Mouse (Mus musculus) 3134 (cell line): ENCODE results near the gene Pla2g16.

Experiments
- DNase-seq: peaks from one replicate; pipeline ENCODE4 v3.0.0-alpha.2; 2011; ENCODE audit warnings: low spot score; ENCODE audit not compliant: insufficient read length; ENCODE audit errors: extremely low read depth

Pla2g16 gene

DNA sequence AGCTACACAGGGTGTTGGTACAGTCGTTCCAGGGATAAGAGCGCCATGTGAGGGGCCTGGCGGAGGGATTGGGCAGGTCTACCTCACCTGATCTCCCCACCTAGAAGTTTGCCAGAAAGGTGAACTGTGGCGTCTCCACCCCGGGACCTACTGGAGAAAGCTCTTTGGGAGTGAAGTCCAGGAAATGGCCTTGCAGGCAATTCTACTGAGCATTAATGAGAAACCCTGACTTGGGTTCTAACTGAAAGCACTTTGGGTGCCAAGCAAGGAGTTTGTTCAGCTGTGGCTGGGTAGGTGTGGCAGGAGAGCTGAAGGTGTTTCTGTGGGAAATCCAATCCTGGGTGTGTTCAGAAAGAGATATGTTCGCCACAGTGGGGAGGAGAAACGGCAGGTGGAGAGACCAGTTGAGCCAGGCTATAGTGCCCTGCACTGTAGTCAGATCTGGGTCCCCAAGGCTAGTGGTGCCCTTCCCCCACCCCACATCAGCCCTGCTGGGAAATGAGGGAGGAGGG, 50.5 kb downstream of the Pla2g16 start:
- DNase-seq = no peak

DNA sequence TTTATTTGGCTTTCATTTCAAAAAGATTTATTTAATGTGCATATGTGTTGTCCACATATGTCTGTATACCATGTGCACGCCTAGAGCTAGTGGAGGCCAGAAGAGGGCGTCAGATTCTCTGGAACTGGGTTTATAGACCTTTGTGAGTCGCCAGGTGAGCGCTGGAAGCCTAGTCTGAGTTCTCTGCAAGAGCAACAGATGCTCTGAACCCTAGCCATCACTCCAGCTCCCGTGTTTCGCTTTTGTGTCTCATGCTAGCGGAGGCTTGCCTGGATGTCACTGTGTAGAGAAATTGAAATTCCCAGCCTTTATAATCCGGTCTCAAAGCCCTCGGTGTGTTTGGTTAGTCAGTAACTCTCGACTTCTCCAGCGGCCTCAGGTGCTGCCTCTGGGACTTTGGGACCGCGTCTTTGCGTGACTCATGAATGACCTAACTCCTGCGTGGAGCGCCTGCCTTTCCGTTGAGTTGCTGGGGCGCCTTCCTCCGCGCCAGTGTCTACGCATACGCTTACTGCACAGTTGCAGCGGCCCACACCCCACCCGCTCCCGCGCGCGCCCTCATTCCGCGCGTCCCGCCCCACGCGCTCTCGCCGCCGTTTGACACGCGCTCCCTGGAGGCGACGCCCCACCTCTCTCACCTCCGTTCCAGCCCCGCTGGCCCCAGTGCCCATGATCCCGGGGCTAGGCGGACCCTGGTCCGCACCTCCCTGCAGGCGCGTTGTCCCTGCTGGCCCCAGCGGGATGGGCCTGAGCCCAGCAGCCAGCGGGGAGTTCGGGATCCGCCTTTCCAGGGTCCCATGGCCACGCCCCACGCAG, 54.9 kb downstream of the Pla2g16 start, which contains the start of gene Hrasls5:
TSS of gene Hrasls5 (plus strand) at position 600 of the 816 bp plus-strand sequence.
- DNase-seq = no peak

DNA sequence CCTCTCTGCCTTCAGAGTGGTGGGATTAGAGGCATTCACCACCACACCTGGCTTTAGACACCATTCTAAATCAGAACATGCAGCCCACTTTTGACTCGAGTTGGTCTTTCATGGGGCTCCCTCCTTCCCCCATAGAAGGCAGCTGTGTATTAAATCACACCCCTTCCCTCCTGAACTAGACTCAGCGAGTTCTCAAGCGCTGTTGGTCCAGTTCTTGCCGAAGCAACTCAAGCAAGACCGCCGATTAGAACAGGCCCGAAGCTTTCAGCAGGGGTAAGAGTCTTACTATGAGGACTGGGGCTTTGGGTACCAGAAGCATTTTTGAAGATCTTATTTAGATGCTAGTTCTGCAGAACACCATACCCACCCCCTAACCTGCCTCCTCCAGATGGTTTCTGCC, 55.9 kb downstream of the Pla2g16 start:
- no peak for DNase-seq

DNA sequence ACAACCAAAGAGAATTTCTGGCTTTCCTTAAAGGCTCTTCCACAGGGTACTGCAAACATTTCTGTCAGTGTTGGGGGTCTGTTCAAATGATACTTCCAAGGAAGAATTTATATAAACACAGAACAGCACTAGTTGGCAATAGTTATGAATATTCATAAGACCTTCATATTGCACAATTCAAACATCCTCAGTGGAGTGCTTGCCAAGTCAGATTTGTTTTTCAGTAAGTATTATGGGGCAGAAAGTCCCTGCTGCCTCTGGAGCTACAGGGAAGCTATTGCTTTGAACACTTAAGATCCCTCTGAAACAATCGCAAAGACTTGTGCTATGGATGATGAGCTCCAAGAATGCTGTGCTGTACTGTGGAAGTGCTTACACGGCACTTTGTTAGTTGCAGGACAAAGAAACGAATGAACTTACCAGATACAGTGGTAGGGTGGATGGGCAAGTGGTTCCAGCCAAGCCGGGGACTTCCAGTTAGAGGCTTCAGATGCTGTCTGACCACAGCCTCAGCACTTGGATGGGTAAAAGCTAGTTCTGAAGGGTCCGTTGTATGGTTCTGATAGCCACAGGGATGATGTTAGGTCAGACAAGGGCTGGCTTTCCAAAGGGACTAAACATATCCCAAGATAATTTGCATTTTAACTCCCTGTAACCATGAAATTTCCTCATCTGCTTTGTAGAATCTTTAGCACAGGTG, 59.1 kb downstream of the Pla2g16 start:
- no peak for DNase-seq

DNA sequence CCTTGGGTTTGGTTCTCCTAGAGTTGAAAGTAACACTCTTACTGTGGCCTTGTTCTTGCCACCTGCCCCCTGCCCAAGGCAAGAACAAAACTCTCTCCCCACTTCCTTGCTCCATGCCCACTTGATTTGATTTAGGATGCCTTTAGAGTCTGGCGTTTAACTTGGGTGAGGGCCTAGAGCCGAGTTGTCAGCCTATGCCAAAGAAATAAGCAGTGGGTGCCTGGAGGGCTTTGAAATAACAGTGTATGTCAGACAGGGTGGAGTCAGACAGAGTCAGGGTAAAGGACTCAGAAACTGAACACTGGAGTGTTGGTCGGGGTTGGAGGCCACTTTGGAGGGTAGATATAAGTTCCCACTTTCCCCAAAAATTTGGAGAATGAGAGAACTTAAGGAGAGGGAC, 59.8 kb downstream of the Pla2g16 start:
- DNase-seq = no peak

DNA sequence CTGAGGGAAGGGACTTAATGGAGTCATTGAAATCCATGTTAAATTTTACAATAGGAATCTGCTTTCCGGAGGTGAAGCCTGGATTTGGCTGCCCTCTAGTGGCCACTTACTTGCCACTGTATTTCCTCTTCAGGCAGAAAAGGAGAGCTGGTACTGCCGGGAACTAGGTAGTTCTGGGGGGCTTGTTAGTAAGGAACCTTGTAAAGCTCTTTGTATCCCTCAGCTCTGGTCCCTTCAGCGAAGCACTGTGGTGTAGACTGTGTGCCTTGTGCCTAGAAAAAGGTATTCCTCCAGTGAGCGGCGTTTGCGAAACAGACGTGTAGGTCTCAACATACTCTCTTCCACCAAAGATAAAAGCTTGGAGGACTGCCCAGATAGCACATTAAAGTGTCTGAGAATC, 60.4 kb downstream of the Pla2g16 start:
- DNase-seq = peak; percentile 20

DNA sequence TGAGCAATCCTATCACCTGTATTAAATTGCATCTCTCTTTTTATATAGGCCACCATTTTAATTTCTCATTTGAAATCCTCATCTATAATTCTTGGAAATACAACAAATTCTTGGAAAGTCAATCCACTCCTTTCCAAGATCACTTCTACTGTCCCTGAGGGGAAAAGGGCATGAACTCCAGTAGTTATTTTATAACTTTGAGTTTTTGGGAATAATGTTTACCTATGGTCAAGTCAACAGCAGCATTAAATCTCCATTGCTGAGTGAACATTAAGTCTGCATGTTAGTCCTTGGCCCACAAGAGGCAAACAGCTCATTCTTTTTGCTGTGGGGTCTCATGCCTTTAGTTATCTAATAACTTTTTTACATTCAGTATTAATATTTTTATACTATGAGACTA, 75.8 kb downstream of the Pla2g16 start:
- no peak for DNase-seq

DNA sequence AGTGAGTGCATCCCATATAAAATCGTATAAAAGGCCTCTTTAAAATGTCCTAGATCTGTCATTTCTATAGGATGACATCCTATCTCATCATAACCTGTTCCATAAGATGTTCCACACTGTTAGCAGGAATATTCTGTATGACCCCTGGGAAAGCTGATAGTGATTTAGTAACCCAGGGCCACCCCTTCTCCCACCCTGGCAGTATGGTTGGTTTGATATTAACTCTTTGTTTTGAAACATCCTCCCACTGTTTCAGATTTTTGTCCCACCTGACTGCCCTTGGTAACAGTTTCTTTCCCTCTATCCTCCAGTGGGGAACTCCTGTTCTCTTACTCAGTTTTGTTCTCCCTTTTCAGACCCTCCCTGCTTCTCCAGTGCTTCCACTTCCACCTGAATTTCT, 76.5 kb downstream of the Pla2g16 start:
- DNase-seq = no peak
